ENCODE assay signal across 1 mouse cellular context in the genomic region with DNA sequence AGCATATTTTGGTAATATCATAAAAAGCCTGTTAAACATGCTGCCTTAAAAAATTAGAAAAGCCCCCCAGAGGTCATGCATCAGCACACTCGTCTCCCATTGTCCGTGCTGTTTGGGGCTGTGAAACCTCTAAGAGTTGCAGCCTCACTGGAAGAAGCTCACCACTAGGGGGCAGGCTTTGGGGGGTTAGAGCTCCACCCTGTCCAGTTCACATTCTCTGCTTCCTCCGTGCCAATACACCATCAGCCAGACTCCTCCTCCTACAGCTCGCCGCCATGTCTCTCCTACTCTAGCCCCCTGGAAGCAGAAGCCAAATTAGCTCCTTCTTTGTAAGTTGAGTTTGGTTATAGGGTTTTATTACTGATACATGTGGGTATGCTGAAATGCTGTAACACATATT.
TF ChIP-seq lines count a peak whose summit lies in the region.

No protein-coding gene starts in this region.

TF ChIP-seq in CH12.LX, 34 proteins besides CTCF, POLR2A, EP300 and RAD21:
- peak; percentile 64 for TF ChIP-seq SMC3 (IDR thresholded peaks at IDR 0.05; ENCODE audit: low read depth, low read length)
- no peak for TF ChIP-seq KAT2A (IDR thresholded peaks at IDR 0.05; ENCODE audit: insufficient replicate concordance, low read length)
- TF ChIP-seq TCF12 (IDR thresholded peaks at IDR 0.05; ENCODE audit: low read depth, low read length): no peak
- no peak for TF ChIP-seq NELFE (IDR thresholded peaks at IDR 0.05; ENCODE audit: low read depth, low read length)
